13 mouse cellular contexts compared by ENCODE assay signal in genomic region chr3:20026481-20026880, GRCm38 (mm10).
"Had no signal": no experiment of that assay in that cellular context is flagged by ENCODE, and none has a peak within 500 bp of the region (broad histone marks: within the 10 kb centered on the region; RNA-seq: fewer than 3 reads in every experiment).

No protein-coding gene starts in this region.

- H3K9ac ChIP-seq: limb, embryonic 15.5 days; midbrain, embryonic 15.5 days; neural tube, embryonic 12.5 days had no signal

- H3K4me2 ChIP-seq: limb, embryonic 15.5 days; midbrain, embryonic 11.5 days; midbrain, embryonic 15.5 days; neural tube, embryonic 12.5 days had no signal

- H3K4me1 ChIP-seq: limb, embryonic 15.5 days; midbrain, embryonic 15.5 days; neural tube, embryonic 12.5 days had no signal

- H3K27me3 ChIP-seq: limb, embryonic 15.5 days; megakaryocyte, embryonic 14.5 days; midbrain, embryonic 15.5 days; neural tube, embryonic 12.5 days had no signal

- ATAC-seq: midbrain, embryonic 15.5 days had no signal

- H3K4me3 ChIP-seq: limb, embryonic 15.5 days; megakaryocyte, embryonic 14.5 days; midbrain, embryonic 15.5 days; neural tube, embryonic 12.5 days had no signal

- H3K9me3 ChIP-seq: limb, embryonic 15.5 days; megakaryocyte, embryonic 14.5 days; midbrain, embryonic 15.5 days; neural tube, embryonic 12.5 days had no signal

- H3K27ac ChIP-seq: limb, embryonic 15.5 days; midbrain, embryonic 15.5 days; neural tube, embryonic 12.5 days had no signal

- DNase-seq: kidney, adult 18-20 months; kidney, postnatal 10 days; kidney, postnatal 4 days; layer of hippocampus, postnatal 36 days; lung, adult 18-20 months; retina, postnatal 1 day; right cerebral cortex, postnatal 25 days; thymus, postnatal 36 days had no signal
